Mouse (Mus musculus) neural tube, embryonic 14.5 days (tissue): ENCODE measurements around the gene Sf3b3. TPM values are rescaled to one million over a fixed set of nuclear protein-coding genes. Genes with fewer than 3 reads are reported as not detected.
"Not testable (repeated sequence)": the region's sequence is repeated elsewhere in the genome, so short reads cannot be mapped to it uniquely, and the experiment has no call there.

ENCODE experiments used
- ATAC-seq: fragments of 200-750 bp; cut with Nextera tagmentation; 2 replicates; pipeline ENCODE4 v1.8.0; 2017; ENCODE audit warnings: low read depth, mild to moderate bottlenecking, moderate TSS enrichment, moderate library complexity
- H3K27ac ChIP-seq: fragments of 300-500 bp; sonication (generic); 2 replicates; pipeline ENCODE4 v1.5.1; 2014; ENCODE audit warnings: low read depth, mild to moderate bottlenecking, control low read depth, low read length, moderate library complexity, mixed read lengths
- H3K27me3 ChIP-seq: fragments of 300-500 bp; sonication (generic); 2 replicates; pipeline ENCODE4 v1.6.1; 2014; ENCODE audit warnings: low read length; ENCODE audit not compliant: control insufficient read depth, insufficient read depth
- H3K36me3 ChIP-seq: fragments of 300-500 bp; sonication (generic); 2 replicates; pipeline ENCODE4 v1.6.1; 2014; ENCODE audit warnings: low read length, mixed read lengths; ENCODE audit not compliant: control insufficient read depth, insufficient read depth
- H3K4me1 ChIP-seq: fragments of 300-500 bp; sonication (generic); 2 replicates; pipeline ENCODE4 v1.6.1; 2014; ENCODE audit warnings: low read length; ENCODE audit not compliant: control insufficient read depth, insufficient read depth
- H3K4me2 ChIP-seq: fragments of 300-500 bp; sonication (generic); 2 replicates; pipeline ENCODE4 v1.6.1; 2014; ENCODE audit warnings: mild to moderate bottlenecking, low read depth, low read length, control low read depth
- H3K4me3 ChIP-seq: fragments of 300-500 bp; sonication (generic); 2 replicates; pipeline ENCODE4 v1.5.1; 2014; ENCODE audit warnings: low read depth, low read length, control low read depth, mixed read lengths
- H3K9ac ChIP-seq: fragments of 300-500 bp; sonication (generic); replicated peaks from 2 replicates; pipeline ENCODE4 v1.6.1; 2014; ENCODE audit warnings: low read depth, mild to moderate bottlenecking, control low read depth, low read length, mixed read lengths
- H3K9me3 ChIP-seq: fragments of 300-500 bp; sonication (generic); 2 replicates; pipeline ENCODE4 v1.6.1; 2016; ENCODE audit warnings: low read length; ENCODE audit not compliant: control insufficient read depth
- WGBS: fragments of 180-500 bp; shearing (Covaris S2); extraction: QIAGEN DNeasy Blood & Tissue Kit; methylation state at CpG from one replicate; pipeline ENCODE4 v1.1.7; 2014; 5-methylcytosine and 5-hydroxymethylcytosine counted together
- polyA plus RNA-seq: library from polyadenylated mRNA; unstranded; fragments of >200 nt; fragmentation: Nextera tagmentation; extraction: Ambion mirVana; gene quantifications from 2 replicates; pipeline ENCODE4 v1.2.1, GENCODE M21; 2014

Gene Sf3b3
- polyA plus RNA-seq, 1 experiment from 2014 or later, result 87.3 TPM

GRCm38 (mm10) chr8:110856760-110857461, 10.3 kb upstream of the Sf3b3 start:
- Histone ChIP-seq H3K4me3 (no peak overlapping the region), H3K9me3 (no peaks in the 10 kb centered on the region), H3K4me2 (no peak overlapping the region), H3K9ac (no peak overlapping the region), H3K36me3 (peaks cover 78% of the 10 kb centered on the region), H3K27ac (no peak overlapping the region), H3K4me1 (no peaks in the 10 kb centered on the region), H3K27me3 (no peaks in the 10 kb centered on the region)
- no peak for ATAC-seq
- WGBS, result 88% methylated on average over 4 of the region's 5 CpGs

GRCm38 (mm10) chr8:110856073-110856472, 9.5 kb upstream of the Sf3b3 start:
- ATAC-seq, H3K4me3 ChIP-seq, H3K4me2 ChIP-seq, H3K4me1 ChIP-seq, H3K27me3 ChIP-seq, H3K9me3 ChIP-seq, H3K9ac ChIP-seq, H3K27ac ChIP-seq: not testable (repeated sequence)
- H3K36me3 ChIP-seq, result peaks cover 83% of the 10 kb centered on the region
- 97% methylated on average over 4 of the region's 4 CpGs for WGBS

- 94% methylated on average over 10 of the region's 10 CpGs for WGBS
- Histone ChIP-seq H3K4me3 (no peak overlapping the region), H3K9me3 (no peaks in the 10 kb centered on the region), H3K27me3 (no peaks in the 10 kb centered on the region), H3K4me1 (peaks cover 8% of the 10 kb centered on the region), H3K27ac (no peak overlapping the region), H3K4me2 (no peak overlapping the region), H3K36me3 (peaks cover 63% of the 10 kb centered on the region), H3K9ac (no peak overlapping the region)
- ATAC-seq, result no peak
Measured at GRCm38 (mm10) chr8:110851186-110851585, 4.6 kb upstream of the Sf3b3 start.

- Histone ChIP-seq H3K4me2 (peak overlapping the region; percentile 76), H3K4me1 (peaks cover 18% of the 10 kb centered on the region), H3K4me3 (peak overlapping the region; percentile 93), H3K9ac (peak overlapping the region; percentile 94), H3K36me3 (peaks cover 51% of the 10 kb centered on the region), H3K9me3 (no peaks in the 10 kb centered on the region), H3K27ac (no peak overlapping the region), H3K27me3 (no peaks in the 10 kb centered on the region)
- ATAC-seq, result no peak
- 70% methylated on average over 14 of the region's 14 CpGs for WGBS
Measured at GRCm38 (mm10) chr8:110847645-110848495, 1.3 kb upstream of the Sf3b3 start.

- Histone ChIP-seq H3K36me3 (peaks cover 51% of the 10 kb centered on the region), H3K4me3 (peak overlapping the region; percentile 93), H3K4me1 (peaks cover 18% of the 10 kb centered on the region), H3K9ac (peak overlapping the region; percentile 94), H3K4me2 (peak overlapping the region; percentile 76), H3K27ac (peak overlapping the region; percentile 88), H3K27me3 (no peaks in the 10 kb centered on the region), H3K9me3 (no peaks in the 10 kb centered on the region)
- WGBS, result 2% methylated on average over 13 of the region's 13 CpGs
- ATAC-seq, result no peak
Measured at GRCm38 (mm10) chr8:110847171-110847549, 573 bp upstream of the Sf3b3 start.

GRCm38 (mm10) chr8:110845821-110846404, 674 bp downstream of the Sf3b3 start:
- no peak for ATAC-seq
- Histone ChIP-seq H3K9ac (peak overlapping the region; percentile 94), H3K9me3 (no peaks in the 10 kb centered on the region), H3K36me3 (peaks cover 49% of the 10 kb centered on the region), H3K4me3 (peak overlapping the region; percentile 93), H3K27me3 (no peaks in the 10 kb centered on the region), H3K4me1 (peaks cover 18% of the 10 kb centered on the region), H3K27ac (peak overlapping the region; percentile 88), H3K4me2 (peak overlapping the region; percentile 67)
- 11% methylated on average over 17 of the region's 17 CpGs for WGBS

- Histone ChIP-seq H3K9ac (peak overlapping the region; percentile 21; the same call in 1 of the 2 replicates), H3K4me3 (no peak overlapping the region; the same call in 1 of the 2 replicates), H3K27me3 (no peaks in the 10 kb centered on the region), H3K27ac (no peak overlapping the region), H3K4me2 (peak overlapping the region; percentile 67; the same call in 1 of the 2 replicates), H3K4me1 (peaks cover 18% of the 10 kb centered on the region), H3K36me3 (peaks cover 49% of the 10 kb centered on the region), H3K9me3 (no peaks in the 10 kb centered on the region)
- WGBS, result 86% methylated on average over 3 of the region's 3 CpGs
- ATAC-seq, result no peak
Measured at GRCm38 (mm10) chr8:110844941-110845340, 1.6 kb downstream of the Sf3b3 start.

GRCm38 (mm10) chr8:110843207-110843606, 3.4 kb downstream of the Sf3b3 start:
- no peak for ATAC-seq
- Histone ChIP-seq H3K9me3 (no peaks in the 10 kb centered on the region), H3K4me3 (no peak overlapping the region), H3K4me2 (no peak overlapping the region), H3K4me1 (peaks cover 18% of the 10 kb centered on the region), H3K36me3 (peaks cover 53% of the 10 kb centered on the region), H3K27me3 (no peaks in the 10 kb centered on the region), H3K9ac (no peak overlapping the region), H3K27ac (no peak overlapping the region)
- 85% methylated on average over 5 of the region's 5 CpGs for WGBS
